Mouse (Mus musculus): ENCODE data around the gene Fdxr.

Fdxr gene

GRCm38 (mm10) chr11:115241402-115241801, 35.4 kb downstream of the Fdxr start:
- DNase-seq (ENCODE audit: low spot score in 2 of 2), result no peak

- DNase-seq (ENCODE audit: low spot score in 2 of 2), result no peak
Measured at GRCm38 (mm10) chr11:115236570-115236969, 40.3 kb downstream of the Fdxr start.

GRCm38 (mm10) chr11:115234320-115235044, 42.4 kb downstream of the Fdxr start:
- no peak for DNase-seq (ENCODE audit: low spot score in 2 of 2)

GRCm38 (mm10) chr11:115233526-115234290, 43.1 kb downstream of the Fdxr start:
- no peak for DNase-seq (ENCODE audit: low spot score in 2 of 2)

- no peak for DNase-seq (ENCODE audit: low spot score in 2 of 2)
Measured at GRCm38 (mm10) chr11:115232889-115233288, 44.0 kb downstream of the Fdxr start.

GRCm38 (mm10) chr11:115231924-115232323, 44.9 kb downstream of the Fdxr start:
- no peak for DNase-seq (ENCODE audit: low spot score in 2 of 2)

- DNase-seq (ENCODE audit: low spot score in 2 of 2), result peak; percentile 76 to 79
Measured at GRCm38 (mm10) chr11:115231168-115231915, 45.5 kb downstream of the Fdxr start.

GRCm38 (mm10) chr11:115229021-115229930, 47.6 kb downstream of the Fdxr start:
- no peak for DNase-seq (ENCODE audit: low spot score in 2 of 2)

- DNase-seq (ENCODE audit: low spot score in 2 of 2), result no peak
Measured at GRCm38 (mm10) chr11:115228430-115228829, 48.4 kb downstream of the Fdxr start.

GRCm38 (mm10) chr11:115227640-115228039, 49.2 kb downstream of the Fdxr start:
- no peak for DNase-seq (ENCODE audit: low spot score in 2 of 2)

- peak; percentile 47 to 52 for DNase-seq (ENCODE audit: low spot score in 2 of 2)
Measured at GRCm38 (mm10) chr11:115226811-115227491, 49.9 kb downstream of the Fdxr start.

GRCm38 (mm10) chr11:115225301-115225700, 51.5 kb downstream of the Fdxr start:
- no peak for DNase-seq (ENCODE audit: low spot score in 2 of 2)

GRCm38 (mm10) chr11:115224889-115225288, 52.0 kb downstream of the Fdxr start:
- DNase-seq (ENCODE audit: low spot score in 2 of 2), result peak; percentile 70 to 92

GRCm38 (mm10) chr11:115223877-115224276, 53.0 kb downstream of the Fdxr start:
- DNase-seq (ENCODE audit: low spot score in 2 of 2), result no peak

GRCm38 (mm10) chr11:115223451-115223850, 53.4 kb downstream of the Fdxr start:
- DNase-seq (ENCODE audit: low spot score in 2 of 2), result no peak

GRCm38 (mm10) chr11:115222570-115222969, 54.3 kb downstream of the Fdxr start:
- no peak for DNase-seq (ENCODE audit: low spot score in 2 of 2)

- DNase-seq (ENCODE audit: low spot score in 2 of 2), result no peak
Measured at GRCm38 (mm10) chr11:115222077-115222476, 54.8 kb downstream of the Fdxr start.

GRCm38 (mm10) chr11:115219685-115220084, 57.2 kb downstream of the Fdxr start:
- DNase-seq (ENCODE audit: low spot score in 2 of 2), result no peak

- DNase-seq (ENCODE audit: low spot score in 2 of 2), result no peak
Measured at GRCm38 (mm10) chr11:115219263-115219662, 57.6 kb downstream of the Fdxr start.
